Mouse (Mus musculus): ENCODE data around the gene Mutyh. TPM values are rescaled to one million over a fixed set of nuclear protein-coding genes. Genes with fewer than 3 reads are reported as not detected.
A peak's percentile ranks its signal among the peaks of the same experiment; 100 is the strongest.

Gene Mutyh
- total RNA-seq (2021): under 1 TPM; 0.88 to 0.96 TPM
- long read RNA-seq, experiment 1, partial matches to known transcripts: 0 of 3 reads
- long read RNA-seq, experiment 1, other reads (novel, unspliced or antisense): 2 of 3 reads
- long read RNA-seq, experiment 2, partial matches to known transcripts: 0 of 2 reads
- long read RNA-seq, experiment 2, other reads (novel, unspliced or antisense): 2 of 2 reads

- intact Hi-C loops (cut with DNase I): no loop called here
These were observed at the start of gene Mutyh, which contains the start of gene Toe1 for GRCm38 (mm10) chr4:116807197-116808129. Gene Mutyh (plus strand): TSS chr4:116807723. Gene Toe1 (minus strand): TSS chr4:116807640.

GRCm38 (mm10) chr4:116761914-116762313, 45.6 kb upstream of the Mutyh start:
- intact Hi-C loops (cut with DNase I): no loop called here
- no peak for DNase-seq

More at GRCm38 (mm10) chr4:116807197-116808129, at the start of gene Mutyh, which contains the start of gene Toe1:
- peak; percentile 94 for DNase-seq

GRCm38 (mm10) chr4:116764001-116764400, 43.5 kb upstream of the Mutyh start:
- no peak for DNase-seq
- intact Hi-C loops (cut with DNase I): no loop called here

- DNase-seq: no peak
- intact Hi-C loops (cut with DNase I): no loop called here
These were observed 39.0 kb upstream of the Mutyh start for GRCm38 (mm10) chr4:116768510-116768909.

GRCm38 (mm10) chr4:116769060-116769459, 38.5 kb upstream of the Mutyh start:
- intact Hi-C loops (cut with DNase I): no loop called here

GRCm38 (mm10) chr4:116776391-116776790, 31.1 kb upstream of the Mutyh start:
- no peak for DNase-seq
- intact Hi-C loops (cut with DNase I): no loop called here

More at GRCm38 (mm10) chr4:116769060-116769459, 38.5 kb upstream of the Mutyh start:
- no peak for DNase-seq

- intact Hi-C loops (cut with DNase I): no loop called here
- no peak for DNase-seq
These were observed 30.4 kb upstream of the Mutyh start for GRCm38 (mm10) chr4:116777079-116777478.

- intact Hi-C loops (cut with DNase I): no loop called here
- no peak for DNase-seq
These were observed 27.0 kb upstream of the Mutyh start for GRCm38 (mm10) chr4:116780541-116780940.

GRCm38 (mm10) chr4:116781366-116781765, 26.2 kb upstream of the Mutyh start:
- no peak for DNase-seq
- intact Hi-C loops (cut with DNase I): no loop called here

GRCm38 (mm10) chr4:116782171-116782570, 25.4 kb upstream of the Mutyh start:
- intact Hi-C loops (cut with DNase I): no loop called here
- no peak for DNase-seq

- DNase-seq: no peak
- intact Hi-C loops (cut with DNase I): no loop called here
These were observed 20.9 kb upstream of the Mutyh start for GRCm38 (mm10) chr4:116786587-116786986.

GRCm38 (mm10) chr4:116787985-116788760, 19.4 kb upstream of the Mutyh start:
- intact Hi-C loops (cut with DNase I): loop anchor here (1.0 kb wide), 1 partner anchor 69 kb away; no protein-coding TSS in a partner anchor
- peak in 1 of 2 experiments; percentile 19 for DNase-seq

GRCm38 (mm10) chr4:116788956-116789355, 18.6 kb upstream of the Mutyh start:
- peak; percentile 75 to 86 for DNase-seq
- intact Hi-C loops (cut with DNase I): loop anchor here (1.0 kb wide), 1 partner anchor 70 kb away; no protein-coding TSS in a partner anchor

GRCm38 (mm10) chr4:116792453-116792852, 15.1 kb upstream of the Mutyh start:
- intact Hi-C loops (cut with DNase I): no loop called here
- DNase-seq: no peak

GRCm38 (mm10) chr4:116794273-116794672, 13.2 kb upstream of the Mutyh start:
- DNase-seq: no peak
- intact Hi-C loops (cut with DNase I): no loop called here

- intact Hi-C loops (cut with DNase I): no loop called here
- peak; percentile 37 to 55 for DNase-seq
These were observed 10.9 kb upstream of the Mutyh start for GRCm38 (mm10) chr4:116796442-116797110.

- no peak for DNase-seq
- intact Hi-C loops (cut with DNase I): no loop called here
These were observed 7.6 kb upstream of the Mutyh start for GRCm38 (mm10) chr4:116799901-116800300.

GRCm38 (mm10) chr4:116811012-116811411, 3.5 kb downstream of the Mutyh start:
- no peak for DNase-seq
- intact Hi-C loops (cut with DNase I): no loop called here

GRCm38 (mm10) chr4:116815276-116815675, 7.8 kb downstream of the Mutyh start:
- no peak for DNase-seq
- intact Hi-C loops (cut with DNase I): no loop called here

GRCm38 (mm10) chr4:116817486-116817885, 10.0 kb downstream of the Mutyh start:
- no peak for DNase-seq
- intact Hi-C loops (cut with DNase I): no loop called here
